Mouse (Mus musculus) stomach, embryonic 15.5 days (tissue): Measurements from ENCODE around the gene Fasl. TPM values are rescaled to one million over a fixed set of nuclear protein-coding genes. Genes with fewer than 3 reads are reported as not detected.

ENCODE experiments used
- ATAC-seq: fragments of 200-750 bp; cut with Nextera tagmentation; 2 replicates; pipeline ENCODE4 v1.8.0; 2017; ENCODE audit warnings: low read depth, moderate number of reproducible peaks, moderate TSS enrichment; ENCODE audit not compliant: insufficient read depth, low FRiP score
- H3K27ac ChIP-seq: fragments of 300-500 bp; sonication (generic); 2 replicates; pipeline ENCODE4 v1.5.1; 2015; ENCODE audit warnings: mild to moderate bottlenecking, inconsistent platforms
- H3K27me3 ChIP-seq: fragments of 300-500 bp; sonication (generic); replicated peaks from 2 replicates; pipeline ENCODE4 v1.6.1; 2015; ENCODE audit warnings: inconsistent platforms
- H3K36me3 ChIP-seq: fragments of 300-500 bp; sonication (generic); 2 replicates; pipeline ENCODE4 v1.6.1; 2015; ENCODE audit warnings: inconsistent platforms
- H3K4me1 ChIP-seq: fragments of 300-500 bp; sonication (generic); 2 replicates; pipeline ENCODE4 v1.6.1; 2015; ENCODE audit warnings: inconsistent platforms
- H3K4me2 ChIP-seq: fragments of 300-500 bp; sonication (generic); 2 replicates; pipeline ENCODE4 v1.6.1; 2015; ENCODE audit warnings: mild to moderate bottlenecking, inconsistent platforms
- H3K4me3 ChIP-seq: fragments of 300-500 bp; sonication (generic); replicated peaks from 2 replicates; pipeline ENCODE4 v1.5.1; 2015; ENCODE audit warnings: inconsistent platforms
- H3K9ac ChIP-seq: fragments of 300-500 bp; sonication (generic); 2 replicates; pipeline ENCODE4 v1.6.1; 2015; ENCODE audit warnings: inconsistent platforms
- H3K9me3 ChIP-seq: fragments of 300-500 bp; sonication (generic); 2 replicates; pipeline ENCODE4 v1.6.1; 2016; ENCODE audit warnings: inconsistent platforms
- WGBS: fragments of 180-500 bp; shearing (Covaris S2); methylation state at CpG from one replicate; pipeline ENCODE4 v1.1.7; 2015; 5-methylcytosine and 5-hydroxymethylcytosine counted together
- polyA plus RNA-seq: library from polyadenylated mRNA; unstranded; fragments of >200 nt; fragmentation: Nextera tagmentation; extraction: Ambion mirVana; gene quantifications from 2 replicates; pipeline ENCODE4 v1.2.1, GENCODE M21; 2015

Fasl gene
- polyA plus RNA-seq: not detected in 2 replicates

GRCm38 (mm10) chr1:161788339-161788738 lies at the start of gene Fasl:
Fasl (minus strand) TSS chr1:161788495.
- H3K9me3 ChIP-seq: no peaks in the 10 kb centered on the region
- H3K27me3 ChIP-seq: no peaks in the 10 kb centered on the region
- no peak within 1 kb of the TSS for H3K4me3 ChIP-seq
- WGBS: 78% methylated on average over 9 of the region's 9 CpGs
- H3K4me2 ChIP-seq: no peak within 1 kb of the TSS
- no peak for ATAC-seq
- no peak within 1 kb of the TSS for H3K9ac ChIP-seq
- H3K4me1 ChIP-seq: no peaks in the 10 kb centered on the region
- H3K27ac ChIP-seq: no peak within 1 kb of the TSS
- no peaks in the 10 kb centered on the region for H3K36me3 ChIP-seq

GRCm38 (mm10) chr1:161826677-161827076 lies 38.4 kb upstream of the Fasl start:
- peaks cover 13% of the 10 kb centered on the region; the same call in 1 of the 2 replicates for H3K36me3 ChIP-seq
- H3K9me3 ChIP-seq: no peaks in the 10 kb centered on the region
- H3K4me3 ChIP-seq: no peak overlapping the region
- H3K27ac ChIP-seq: no peak overlapping the region
- no peak overlapping the region for H3K9ac ChIP-seq
- 98% methylated on average over 2 of the region's 2 CpGs for WGBS
- ATAC-seq: no peak
- H3K27me3 ChIP-seq: no peaks in the 10 kb centered on the region
- no peak overlapping the region for H3K4me2 ChIP-seq
- H3K4me1 ChIP-seq: no peaks in the 10 kb centered on the region

- Histone ChIP-seq H3K4me1 (no peaks in the 10 kb centered on the region), H3K9me3 (no peaks in the 10 kb centered on the region), H3K4me2 (no peak overlapping the region), H3K27ac (no peak overlapping the region), H3K36me3 (no peaks in the 10 kb centered on the region), H3K9ac (no peak overlapping the region), H3K4me3 (no peak overlapping the region), H3K27me3 (no peaks in the 10 kb centered on the region)
- WGBS: 77% methylated on average over 5 of the region's 5 CpGs
- no peak for ATAC-seq
These were observed 21.1 kb upstream of the Fasl start for GRCm38 (mm10) chr1:161809428-161809827.

GRCm38 (mm10) chr1:161808980-161809379 lies 20.7 kb upstream of the Fasl start:
- Histone ChIP-seq H3K4me3 (no peak overlapping the region), H3K4me2 (no peak overlapping the region), H3K36me3 (no peaks in the 10 kb centered on the region), H3K4me1 (no peaks in the 10 kb centered on the region), H3K9ac (no peak overlapping the region), H3K9me3 (no peaks in the 10 kb centered on the region), H3K27ac (no peak overlapping the region), H3K27me3 (no peaks in the 10 kb centered on the region)
- 40% methylated on average over 6 of the region's 6 CpGs for WGBS
- ATAC-seq: no peak

GRCm38 (mm10) chr1:161804541-161804971 lies 16.3 kb upstream of the Fasl start:
- Histone ChIP-seq H3K4me1 (no peaks in the 10 kb centered on the region), H3K4me2 (no peak overlapping the region), H3K27me3 (no peaks in the 10 kb centered on the region), H3K4me3 (no peak overlapping the region), H3K9me3 (no peaks in the 10 kb centered on the region), H3K27ac (no peak overlapping the region), H3K9ac (no peak overlapping the region), H3K36me3 (no peaks in the 10 kb centered on the region)
- ATAC-seq: no peak
- WGBS: 82% methylated on average over 8 of the region's 8 CpGs

- no peak overlapping the region for H3K27ac ChIP-seq
- H3K4me3 ChIP-seq: no peak overlapping the region
- no peaks in the 10 kb centered on the region for H3K4me1 ChIP-seq
- no peaks in the 10 kb centered on the region for H3K36me3 ChIP-seq
- H3K4me2 ChIP-seq: no peak overlapping the region
- H3K9me3 ChIP-seq: no peaks in the 10 kb centered on the region
- no peak for ATAC-seq
- H3K27me3 ChIP-seq: no peaks in the 10 kb centered on the region
- 74% methylated on average over 2 of the region's 2 CpGs for WGBS
- no peak overlapping the region for H3K9ac ChIP-seq
These were observed 13.0 kb upstream of the Fasl start for GRCm38 (mm10) chr1:161801321-161801720.

- ATAC-seq: no peak
- H3K4me3 ChIP-seq: no peak overlapping the region
- no peaks in the 10 kb centered on the region for H3K9me3 ChIP-seq
- no peaks in the 10 kb centered on the region for H3K36me3 ChIP-seq
- H3K9ac ChIP-seq: no peak overlapping the region
- H3K4me2 ChIP-seq: no peak overlapping the region
- H3K27ac ChIP-seq: no peak overlapping the region
- no peaks in the 10 kb centered on the region for H3K4me1 ChIP-seq
- no peaks in the 10 kb centered on the region for H3K27me3 ChIP-seq
These were observed 12.0 kb upstream of the Fasl start for GRCm38 (mm10) chr1:161800256-161800655.

- Histone ChIP-seq H3K36me3 (no peaks in the 10 kb centered on the region), H3K4me1 (no peaks in the 10 kb centered on the region), H3K4me2 (no peak overlapping the region), H3K27me3 (no peaks in the 10 kb centered on the region), H3K27ac (no peak overlapping the region), H3K9me3 (no peaks in the 10 kb centered on the region), H3K9ac (no peak overlapping the region), H3K4me3 (no peak overlapping the region)
- no peak; the same call in 1 of the 2 replicates for ATAC-seq
These were observed 11.5 kb upstream of the Fasl start for GRCm38 (mm10) chr1:161799791-161800190.

GRCm38 (mm10) chr1:161798866-161799265 lies 10.6 kb upstream of the Fasl start:
- Histone ChIP-seq H3K9me3 (no peaks in the 10 kb centered on the region), H3K27me3 (no peaks in the 10 kb centered on the region), H3K4me3 (no peak overlapping the region), H3K9ac (no peak overlapping the region), H3K4me1 (no peaks in the 10 kb centered on the region), H3K4me2 (no peak overlapping the region), H3K36me3 (no peaks in the 10 kb centered on the region), H3K27ac (no peak overlapping the region)
- no peak for ATAC-seq
- WGBS: 87% methylated on average over 3 of the region's 3 CpGs

GRCm38 (mm10) chr1:161794447-161795211 lies 6.3 kb upstream of the Fasl start:
- no peaks in the 10 kb centered on the region for H3K4me1 ChIP-seq
- H3K27ac ChIP-seq: no peak overlapping the region
- H3K27me3 ChIP-seq: no peaks in the 10 kb centered on the region
- H3K9ac ChIP-seq: no peak overlapping the region
- H3K36me3 ChIP-seq: no peaks in the 10 kb centered on the region
- no peak overlapping the region for H3K4me2 ChIP-seq
- no peak for ATAC-seq
- no peak overlapping the region for H3K4me3 ChIP-seq
- no peaks in the 10 kb centered on the region for H3K9me3 ChIP-seq
- WGBS: 72% methylated on average over 10 of the region's 10 CpGs

GRCm38 (mm10) chr1:161793321-161793720 lies 5.0 kb upstream of the Fasl start:
- H3K27ac ChIP-seq: no peak overlapping the region
- H3K27me3 ChIP-seq: no peaks in the 10 kb centered on the region
- no peak overlapping the region for H3K4me3 ChIP-seq
- no peak overlapping the region for H3K4me2 ChIP-seq
- H3K9ac ChIP-seq: no peak overlapping the region
- no peaks in the 10 kb centered on the region for H3K36me3 ChIP-seq
- H3K9me3 ChIP-seq: no peaks in the 10 kb centered on the region
- no peak for ATAC-seq
- no peaks in the 10 kb centered on the region for H3K4me1 ChIP-seq
- WGBS: 68% methylated on average over 3 of the region's 3 CpGs

- ATAC-seq: peak; percentile 91
- Histone ChIP-seq H3K9me3 (no peaks in the 10 kb centered on the region), H3K36me3 (no peaks in the 10 kb centered on the region), H3K4me1 (no peaks in the 10 kb centered on the region), H3K4me2 (no peak overlapping the region), H3K4me3 (no peak overlapping the region), H3K27me3 (no peaks in the 10 kb centered on the region), H3K27ac (no peak overlapping the region), H3K9ac (no peak overlapping the region)
- WGBS: 88% methylated on average over 4 of the region's 4 CpGs
These were observed 4.3 kb upstream of the Fasl start for GRCm38 (mm10) chr1:161792687-161792969.
